In the genomic region with DNA sequence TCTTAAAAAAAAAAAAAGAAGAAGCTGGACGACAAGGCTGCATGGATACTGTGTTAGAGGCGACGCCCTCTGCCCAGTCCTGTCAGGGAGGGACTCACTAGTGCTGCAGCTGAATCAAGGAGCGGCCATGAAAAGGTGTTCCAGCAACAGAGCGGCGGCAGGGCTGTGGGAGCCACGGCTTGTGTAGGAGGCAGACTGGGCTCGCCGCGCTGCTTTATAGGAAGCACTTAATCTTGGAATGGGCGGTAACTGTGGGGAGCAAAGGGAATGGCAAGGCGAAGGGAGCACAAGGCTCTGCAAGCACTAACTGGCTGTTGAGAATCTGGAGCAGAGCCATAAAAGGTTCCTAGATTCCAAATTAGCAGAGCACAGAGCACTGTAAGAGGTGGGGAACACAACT, we compare ENCODE assay signal across 20 mouse cellular contexts. TPM values are rescaled to one million over a fixed set of nuclear protein-coding genes. Genes with fewer than 3 reads are reported as not detected.
A peak's percentile ranks its signal among the peaks of the same experiment; 100 is the strongest.
DNase-seq lines count a peak whose midpoint lies in the region; ATAC-seq lines count a peak whose summit lies in the region.
"Had no signal": no experiment of that assay in that cellular context is flagged by ENCODE, and none has a peak within 500 bp of the region (broad histone marks: within the 10 kb centered on the region; RNA-seq: fewer than 3 reads in every experiment).

No protein-coding gene starts in this region.

- 0 out of 2 replicates have a peak, but pooled peaks have one; percentile 10 for ATAC-seq in limb, embryonic 12.5 days (ENCODE audit: insufficient number of reproducible peaks, insufficient read depth, low FRiP score, low TSS enrichment, low read depth)
- ATAC-seq: forebrain, embryonic 16.5 days; intestine, embryonic 16.5 days; Patski had no signal

- DNase-seq in limb, embryonic 10.5 days (ENCODE audit: low spot score), result no peak
- peak; percentile 47 for DNase-seq in ES-CJ7 (ENCODE audit: low read depth, low spot score)
- DNase-seq in ZHBTc4 (ENCODE audit: low read depth, low spot score), result peak; percentile 66
- no peak for DNase-seq in frontal cortex, postnatal 10 days (ENCODE audit: low spot score in 2 of 2)
- no peak for DNase-seq in right cerebral cortex, postnatal 36 days (ENCODE audit: low spot score in 2 of 2)
- DNase-seq: adrenal gland, postnatal 10 days; cerebellum, adult 11-12 months; cerebellum, adult 9-11 months; cerebellum, postnatal 36 days; gastrocnemius, postnatal 14 days; heart, postnatal 10 days had no signal

- no peak overlapping the region for H3K27ac ChIP-seq in limb, embryonic 12.5 days
- H3K27ac ChIP-seq in limb, embryonic 10.5 days, result no peak overlapping the region
- H3K27ac ChIP-seq: embryonic facial prominence, embryonic 13.5 days; forebrain, embryonic 12.5 days; heart, embryonic 13.5 days; hindbrain, embryonic 14.5 days had no signal

- 82% methylated on average over 12 of the region's 12 CpGs for WGBS in limb, embryonic 12.5 days
- WGBS in limb, embryonic 10.5 days, result 90% methylated on average over 12 of the region's 12 CpGs

- H3K4me1 ChIP-seq in limb, embryonic 12.5 days (replicated peaks), result no peaks in the 10 kb centered on the region
- H3K4me1 ChIP-seq in limb, embryonic 10.5 days, result no peaks in the 10 kb centered on the region
- H3K4me1 ChIP-seq: embryonic facial prominence, embryonic 13.5 days; forebrain, embryonic 12.5 days; heart, embryonic 13.5 days had no signal

- no peak overlapping the region for H3K9ac ChIP-seq in limb, embryonic 12.5 days (replicated peaks)
- H3K9ac ChIP-seq: embryonic facial prominence, embryonic 13.5 days; forebrain, embryonic 12.5 days; heart, embryonic 13.5 days; hindbrain, embryonic 14.5 days had no signal

- no peak overlapping the region for H3K4me2 ChIP-seq in limb, embryonic 12.5 days
- H3K4me2 ChIP-seq: embryonic facial prominence, embryonic 13.5 days; forebrain, embryonic 12.5 days; heart, embryonic 13.5 days; hindbrain, embryonic 14.5 days had no signal

- no peaks in the 10 kb centered on the region for H3K9me3 ChIP-seq in limb, embryonic 12.5 days
- no peaks in the 10 kb centered on the region for H3K9me3 ChIP-seq in limb, embryonic 10.5 days (replicated peaks)
- H3K9me3 ChIP-seq: embryonic facial prominence, embryonic 13.5 days; forebrain, embryonic 12.5 days; heart, embryonic 13.5 days had no signal

- H3K4me3 ChIP-seq in limb, embryonic 12.5 days (replicated peaks), result no peak overlapping the region
- no peak overlapping the region for H3K4me3 ChIP-seq in limb, embryonic 10.5 days
- H3K4me3 ChIP-seq: embryonic facial prominence, embryonic 13.5 days; forebrain, embryonic 12.5 days; heart, embryonic 13.5 days had no signal

- H3K27me3 ChIP-seq in limb, embryonic 12.5 days, result no peaks in the 10 kb centered on the region
- no peaks in the 10 kb centered on the region for H3K27me3 ChIP-seq in limb, embryonic 10.5 days (ENCODE audit: low read depth, poor library complexity, severe bottlenecking)
- H3K27me3 ChIP-seq: CH12.LX; embryonic facial prominence, embryonic 13.5 days; forebrain, embryonic 12.5 days; heart, embryonic 13.5 days; Patski had no signal

- H3K36me3 ChIP-seq in limb, embryonic 12.5 days, result peaks cover 70% of the 10 kb centered on the region
- peaks cover 34% of the 10 kb centered on the region for H3K36me3 ChIP-seq in limb, embryonic 10.5 days

RNA-seq across cellular contexts. Expression of a gene that starts 34.1 kb away (rescaled TPM):
- 16.3 and 16.4 TPM in 2 replicates for polyA plus RNA-seq in limb, embryonic 12.5 days (2016; fragmentation: Nextera tagmentation; extraction: Ambion mirVana)
- polyA plus RNA-seq in limb, embryonic 10.5 days (2016; fragmentation: Nextera tagmentation; extraction: Ambion mirVana), result 6.4 and 7.3 TPM in 2 replicates

Comparison
In these comparisons a context has a peak if more than half of its experiments do, and no peak if none do; other contexts are left out.
1. DNase-seq: peak in ES-CJ7 (single experiment) and ZHBTc4 (single experiment); none in limb, embryonic 10.5 days (single experiment), frontal cortex, postnatal 10 days (0 of 2) and right cerebral cortex, postnatal 36 days (0 of 2).